Mouse (Mus musculus): ENCODE data around the gene D230025D16Rik. TPM values are rescaled to one million over a fixed set of nuclear protein-coding genes. Genes with fewer than 3 reads are reported as not detected.

The D230025D16Rik gene
- polyA plus RNA-seq, 1 experiment from 2014 or later = 31.5 TPM

Other genes with a start within 250 kb of the D230025D16Rik start
- gene Ces2h, start 224.3 kb upstream of the D230025D16Rik start, polyA plus RNA-seq (2014; fragmentation: Nextera tagmentation; extraction: Ambion mirVana) = not detected in 2 replicates
- gene Ces3a, start 176.5 kb upstream of the D230025D16Rik start, polyA plus RNA-seq (2014; fragmentation: Nextera tagmentation; extraction: Ambion mirVana) = not detected in 2 replicates
- gene Ces3b, start 141.4 kb upstream of the D230025D16Rik start, polyA plus RNA-seq (2014; fragmentation: Nextera tagmentation; extraction: Ambion mirVana) = not detected in 2 replicates
- not detected in 2 replicates for gene Ces4a, start 93.3 kb upstream of the D230025D16Rik start, polyA plus RNA-seq (2014; fragmentation: Nextera tagmentation; extraction: Ambion mirVana)
- 119 and 139 TPM in 2 replicates for gene Cbfb, start 54.5 kb upstream of the D230025D16Rik start, polyA plus RNA-seq (2014; fragmentation: Nextera tagmentation; extraction: Ambion mirVana)
- 2.3 and 3.3 TPM in 2 replicates for gene B3gnt9, start 30.0 kb downstream of the D230025D16Rik start, polyA plus RNA-seq (2014; fragmentation: Nextera tagmentation; extraction: Ambion mirVana)
- gene Tradd, start 39.5 kb downstream of the D230025D16Rik start, polyA plus RNA-seq (2014; fragmentation: Nextera tagmentation; extraction: Ambion mirVana) = 14.0 and 16.6 TPM in 2 replicates
- 1.2 and 2.0 TPM in 2 replicates for gene Fbxl8, start 39.5 kb downstream of the D230025D16Rik start, polyA plus RNA-seq (2014; fragmentation: Nextera tagmentation; extraction: Ambion mirVana)
- gene Hsf4, start 44.7 kb downstream of the D230025D16Rik start, polyA plus RNA-seq (2014; fragmentation: Nextera tagmentation; extraction: Ambion mirVana) = 0.13 TPM in 1 of 2 replicates, not detected in the other
- gene Nol3, start 51.0 kb downstream of the D230025D16Rik start, polyA plus RNA-seq (2014; fragmentation: Nextera tagmentation; extraction: Ambion mirVana) = 0.84 and 1.2 TPM in 2 replicates
- gene 4931428F04Rik, start 64.7 kb downstream of the D230025D16Rik start, polyA plus RNA-seq (2014; fragmentation: Nextera tagmentation; extraction: Ambion mirVana) = 23.6 and 25.2 TPM in 2 replicates
- gene Exoc3l, start 71.0 kb downstream of the D230025D16Rik start, polyA plus RNA-seq (2014; fragmentation: Nextera tagmentation; extraction: Ambion mirVana) = 7.2 and 8.2 TPM in 2 replicates
- gene E2f4, start 72.5 kb downstream of the D230025D16Rik start, polyA plus RNA-seq (2014; fragmentation: Nextera tagmentation; extraction: Ambion mirVana) = 103 and 110 TPM in 2 replicates
- gene Elmo3, start 80.5 kb downstream of the D230025D16Rik start, polyA plus RNA-seq (2014; fragmentation: Nextera tagmentation; extraction: Ambion mirVana) = 2.8 and 3.3 TPM in 2 replicates
- gene Lrrc29, start 101.1 kb downstream of the D230025D16Rik start, polyA plus RNA-seq (2014; fragmentation: Nextera tagmentation; extraction: Ambion mirVana) = 0.83 and 0.98 TPM in 2 replicates
- gene Tmem208, start 101.2 kb downstream of the D230025D16Rik start, polyA plus RNA-seq (2014; fragmentation: Nextera tagmentation; extraction: Ambion mirVana) = 91.7 and 99.6 TPM in 2 replicates
- 1.8 and 2.6 TPM in 2 replicates for gene Fhod1, start 122.8 kb downstream of the D230025D16Rik start, polyA plus RNA-seq (2014; fragmentation: Nextera tagmentation; extraction: Ambion mirVana)
- 3.8 and 4.0 TPM in 2 replicates for gene Slc9a5, start 123.7 kb downstream of the D230025D16Rik start, polyA plus RNA-seq (2014; fragmentation: Nextera tagmentation; extraction: Ambion mirVana)
- 0.28 and 0.29 TPM in 2 replicates for gene Plekhg4, start 148.1 kb downstream of the D230025D16Rik start, polyA plus RNA-seq (2014; fragmentation: Nextera tagmentation; extraction: Ambion mirVana)
- gene Kctd19, start 188.4 kb downstream of the D230025D16Rik start, polyA plus RNA-seq (2014; fragmentation: Nextera tagmentation; extraction: Ambion mirVana) = not detected in 2 replicates
- 0.39 and 0.49 TPM in 2 replicates for gene Lrrc36, start 188.4 kb downstream of the D230025D16Rik start, polyA plus RNA-seq (2014; fragmentation: Nextera tagmentation; extraction: Ambion mirVana)
- 49.5 and 59.1 TPM in 2 replicates for gene Tppp3, start 246.4 kb downstream of the D230025D16Rik start, polyA plus RNA-seq (2014; fragmentation: Nextera tagmentation; extraction: Ambion mirVana)